Mouse (Mus musculus) forebrain, embryonic 11.5 days (tissue): ENCODE measurements around the gene Tut1. TPM values are rescaled to one million over a fixed set of nuclear protein-coding genes. Genes with fewer than 3 reads are reported as not detected.
"Not testable (repeated sequence)": the region's sequence is repeated elsewhere in the genome, so short reads cannot be mapped to it uniquely, and the experiment has no call there.

Experiments used
- ATAC-seq: fragments of 200-750 bp; cut with Nextera tagmentation; replicated peaks from 2 replicates; pipeline ENCODE4 v1.8.0; 2017; ENCODE audit warnings: moderate TSS enrichment; ENCODE audit not compliant: low FRiP score
- DNase-seq: peaks from one replicate; pipeline ENCODE4 v3.0.0-alpha.2; 2017; ENCODE audit warnings: low spot score
- H3K27ac ChIP-seq: fragments of 300-500 bp; sonication (generic); 2 replicates; pipeline ENCODE4 v1.5.1; 2014; ENCODE audit warnings: low read depth, low read length
- H3K27me3 ChIP-seq: fragments of 300-500 bp; sonication (generic); 2 replicates; pipeline ENCODE4 v1.6.1; 2014; ENCODE audit warnings: mild to moderate bottlenecking, low read length, mixed read lengths; ENCODE audit not compliant: control insufficient read depth, insufficient read depth
- H3K36me3 ChIP-seq: fragments of 300-500 bp; sonication (generic); 2 replicates; pipeline ENCODE4 v1.6.1; 2014; ENCODE audit warnings: mild to moderate bottlenecking, low read length, moderate library complexity, mixed read lengths; ENCODE audit not compliant: control insufficient read depth, insufficient read depth
- H3K4me1 ChIP-seq: fragments of 300-500 bp; sonication (generic); replicated peaks from 2 replicates; pipeline ENCODE4 v1.6.1; 2014; ENCODE audit warnings: low read length, mixed read lengths; ENCODE audit not compliant: control insufficient read depth, insufficient read depth
- H3K4me2 ChIP-seq: fragments of 300-500 bp; sonication (generic); 2 replicates; pipeline ENCODE4 v1.6.1; 2014; ENCODE audit warnings: low read depth, mild to moderate bottlenecking, low read length, moderate library complexity, mixed read lengths; ENCODE audit not compliant: severe bottlenecking
- H3K4me3 ChIP-seq: fragments of 300-500 bp; sonication (generic); 2 replicates; pipeline ENCODE4 v1.5.1; 2014; ENCODE audit warnings: low read depth, low read length
- H3K9ac ChIP-seq: fragments of 300-500 bp; sonication (generic); 2 replicates; pipeline ENCODE4 v1.6.1; 2014; ENCODE audit warnings: low read length
- H3K9me3 ChIP-seq: fragments of 300-500 bp; sonication (generic); 2 replicates; pipeline ENCODE4 v1.6.1; 2016; ENCODE audit warnings: low read length, mixed read lengths; ENCODE audit not compliant: control insufficient read depth
- WGBS: fragments of 180-500 bp; shearing (Covaris S2); extraction: QIAGEN DNeasy Blood & Tissue Kit; methylation state at CpG from one replicate; pipeline ENCODE4 v1.1.7; 2014; 5-methylcytosine and 5-hydroxymethylcytosine counted together
- polyA plus RNA-seq: library from polyadenylated mRNA; unstranded; fragments of >200 nt; fragmentation: Nextera tagmentation; extraction: Ambion mirVana; gene quantifications from 2 replicates; pipeline ENCODE4 v1.2.1, GENCODE M21; 2014

Tut1 gene
- polyA plus RNA-seq, 1 experiment from 2014 or later, result 34.4 TPM

- H3K4me3 ChIP-seq, result peak within 1 kb of the TSS; percentile 84
- peak; percentile 99 for DNase-seq
- H3K4me2 ChIP-seq, result peak within 1 kb of the TSS; percentile 64
- H3K27me3 ChIP-seq, result no peaks in the 10 kb centered on the region
- H3K27ac ChIP-seq, result peak within 1 kb of the TSS; percentile 60
- no peaks in the 10 kb centered on the region for H3K9me3 ChIP-seq
- ATAC-seq, result peak; percentile 100
- peaks cover 2% of the 10 kb centered on the region; the same call in 1 of the 2 replicates for H3K4me1 ChIP-seq
- H3K9ac ChIP-seq, result peak within 1 kb of the TSS; percentile 96
- 2% methylated on average over 52 of the region's 52 CpGs for WGBS
- H3K36me3 ChIP-seq, result peaks cover 32% of the 10 kb centered on the region; the same call in 1 of the 2 replicates
Measured at GRCm38 (mm10) chr19:8966590-8967372, 13.1 kb downstream of the Tut1 start, which contains the start of gene Eef1g. TSS of gene Eef1g (plus strand) at chr19:8967041.

- Histone ChIP-seq H3K4me1 (peaks cover 2% of the 10 kb centered on the region; the same call in 1 of the 2 replicates), H3K27me3 (no peaks in the 10 kb centered on the region), H3K9ac (peak overlapping the region; percentile 96), H3K4me2 (peak overlapping the region; percentile 64), H3K36me3 (peaks cover 35% of the 10 kb centered on the region; the same call in 1 of the 2 replicates), H3K9me3 (no peaks in the 10 kb centered on the region), H3K4me3 (peak overlapping the region; percentile 84), H3K27ac (peak overlapping the region; percentile 60)
- 0% methylated on average over 8 of the region's 8 CpGs for WGBS
- ATAC-seq (peak; percentile 3; the same call in 1 of the 2 replicates), DNase-seq (no peak)
Measured at GRCm38 (mm10) chr19:8967373-8967743, 13.7 kb downstream of the Tut1 start.

GRCm38 (mm10) chr19:8967893-8968292 is 14.2 kb downstream of the Tut1 start:
- peak overlapping the region; percentile 84 for H3K4me3 ChIP-seq
- peak overlapping the region; percentile 60; the same call in 1 of the 2 replicates for H3K27ac ChIP-seq
- H3K4me1 ChIP-seq, result peaks cover 2% of the 10 kb centered on the region; the same call in 1 of the 2 replicates
- no peaks in the 10 kb centered on the region for H3K27me3 ChIP-seq
- no peak for ATAC-seq
- H3K4me2 ChIP-seq, result peak overlapping the region; percentile 64
- 9% methylated on average over 9 of the region's 9 CpGs for WGBS
- peak overlapping the region; percentile 96 for H3K9ac ChIP-seq
- no peaks in the 10 kb centered on the region for H3K9me3 ChIP-seq
- no peak for DNase-seq
- peaks cover 30% of the 10 kb centered on the region; the same call in 1 of the 2 replicates for H3K36me3 ChIP-seq

- not testable (repeated sequence) for H3K9me3 ChIP-seq, H3K4me2 ChIP-seq, H3K9ac ChIP-seq, DNase-seq, ATAC-seq, H3K4me3 ChIP-seq, H3K27me3 ChIP-seq, H3K4me1 ChIP-seq, H3K27ac ChIP-seq
- peaks cover 44% of the 10 kb centered on the region; the same call in 1 of the 2 replicates for H3K36me3 ChIP-seq
- 91% methylated on average over 8 of the region's 8 CpGs for WGBS
Measured at GRCm38 (mm10) chr19:8972491-8972890, 18.8 kb downstream of the Tut1 start.

- WGBS, result 88% methylated on average over 1 of the region's 1 CpGs
Measured at GRCm38 (mm10) chr19:8974638-8975037, 21.0 kb downstream of the Tut1 start.

GRCm38 (mm10) chr19:8975491-8975890 is 21.8 kb downstream of the Tut1 start:
- ATAC-seq (no peak), DNase-seq (no peak)
- no peaks in the 10 kb centered on the region for H3K4me1 ChIP-seq
- H3K9ac ChIP-seq, result no peak overlapping the region
- H3K27me3 ChIP-seq, result no peaks in the 10 kb centered on the region
- no peak overlapping the region for H3K4me3 ChIP-seq
- no peak overlapping the region for H3K4me2 ChIP-seq
- H3K36me3 ChIP-seq, result peaks cover 48% of the 10 kb centered on the region
- H3K27ac ChIP-seq, result no peak overlapping the region
- no peaks in the 10 kb centered on the region for H3K9me3 ChIP-seq
- 92% methylated on average over 2 of the region's 2 CpGs for WGBS

More at GRCm38 (mm10) chr19:8974638-8975037, 21.0 kb downstream of the Tut1 start:
- H3K27ac ChIP-seq, result no peak overlapping the region
- H3K36me3 ChIP-seq, result peaks cover 52% of the 10 kb centered on the region
- no peak for ATAC-seq
- H3K27me3 ChIP-seq, result no peaks in the 10 kb centered on the region
- no peak for DNase-seq
- H3K4me1 ChIP-seq, result no peaks in the 10 kb centered on the region
- H3K4me2 ChIP-seq, result no peak overlapping the region
- no peak overlapping the region for H3K9ac ChIP-seq
- no peak overlapping the region for H3K4me3 ChIP-seq
- H3K9me3 ChIP-seq, result no peaks in the 10 kb centered on the region

- Histone ChIP-seq H3K36me3 (peaks cover 40% of the 10 kb centered on the region), H3K4me3 (no peak overlapping the region), H3K9me3 (no peaks in the 10 kb centered on the region), H3K27me3 (no peaks in the 10 kb centered on the region), H3K4me2 (no peak overlapping the region), H3K9ac (no peak overlapping the region), H3K4me1 (no peaks in the 10 kb centered on the region), H3K27ac (no peak overlapping the region)
- ATAC-seq (peak; percentile 62), DNase-seq (no peak)
- WGBS, result 43% methylated on average over 3 of the region's 3 CpGs
Measured at GRCm38 (mm10) chr19:8976535-8976934, 22.9 kb downstream of the Tut1 start.

GRCm38 (mm10) chr19:8980771-8981170 is 27.1 kb downstream of the Tut1 start:
- DNase-seq, result no peak

More at GRCm38 (mm10) chr19:8980771-8981170, 27.1 kb downstream of the Tut1 start:
- Histone ChIP-seq H3K27me3 (no peaks in the 10 kb centered on the region), H3K9me3 (no peaks in the 10 kb centered on the region), H3K4me1 (peaks cover 21% of the 10 kb centered on the region), H3K4me2 (no peak overlapping the region), H3K36me3 (peaks cover 15% of the 10 kb centered on the region), H3K9ac (no peak overlapping the region), H3K27ac (no peak overlapping the region), H3K4me3 (no peak overlapping the region)
- 47% methylated on average over 5 of the region's 5 CpGs for WGBS
- no peak for ATAC-seq
